Mouse (Mus musculus) G1E (cell line): ENCODE results near the gene Slc7a7. TPM values are rescaled to one million over a fixed set of nuclear protein-coding genes. Genes with fewer than 3 reads are reported as not detected.

Source experiments
- ATAC-seq: 2 replicates; pipeline ENCODE4 v1.8.0; 2016; ENCODE audit warnings: mild to moderate bottlenecking; ENCODE audit not compliant: insufficient number of reproducible peaks, poor library complexity, low FRiP score, severe bottlenecking; ENCODE audit errors: extremely low read depth
- DNase-seq: peaks from one replicate; pipeline ENCODE4 v3.0.0; 2012; ENCODE audit warnings: low spot score
- H3K27me3 ChIP-seq: 2 replicates; pipeline ENCODE4 v1.6.1; 2012; ENCODE audit warnings: mild to moderate bottlenecking, low read length, inconsistent platforms; ENCODE audit not compliant: insufficient read depth
- H3K36me3 ChIP-seq: replicated peaks from 2 replicates; pipeline ENCODE3; 2012; ENCODE audit warnings: mild to moderate bottlenecking, inconsistent platforms
- H3K4me1 ChIP-seq: 2 replicates; pipeline ENCODE4 v1.6.1; 2012; ENCODE audit warnings: low read depth, low read length, inconsistent platforms, mixed read lengths; ENCODE audit not compliant: insufficient read depth
- H3K4me3 ChIP-seq: 2 replicates; pipeline ENCODE4 v1.5.1; 2012; ENCODE audit warnings: low read depth, mild to moderate bottlenecking, inconsistent platforms, low read length, moderate library complexity, mixed read lengths
- H3K9me3 ChIP-seq: replicated peaks from 2 replicates; pipeline ENCODE4 v1.6.1; 2012; ENCODE audit warnings: inconsistent platforms
- CTCF ChIP-seq: IDR thresholded peaks from 2 replicates; pipeline ENCODE4 v1.5.1; 2012; ENCODE audit warnings: low read depth, low read length, inconsistent platforms, mixed read lengths
- GATA1 ChIP-seq: IDR thresholded peaks from 2 replicates; pipeline ENCODE4 v1.6.1; 2012; ENCODE audit warnings: borderline replicate concordance, low read length, inconsistent platforms, mixed read lengths
- GATA2 ChIP-seq: IDR thresholded peaks from 2 replicates; pipeline ENCODE4 v1.6.1; 2012; ENCODE audit warnings: low read depth, low read length, inconsistent platforms, borderline replicate concordance
- POLR2AphosphoS5 ChIP-seq: IDR thresholded peaks from 2 replicates; pipeline ENCODE4 v1.6.1; 2012; ENCODE audit warnings: low read depth, low read length, inconsistent platforms; ENCODE audit not compliant: insufficient replicate concordance
- TAL1 ChIP-seq: conservative IDR thresholded peaks from 2 replicates; pipeline ENCODE4 v1.6.1; 2012; ENCODE audit warnings: low read depth, low read length, inconsistent platforms, mixed read lengths
- polyA plus RNA-seq: library from polyadenylated mRNA; stranded (reverse); fragments of >175 nt; gene quantifications from 2 replicates; pipeline ENCODE4 v1.2.3, GENCODE M21; 2012
- total RNA-seq, 2 experiments: library from RNA; stranded (forward) in 1 of 2; stranded (reverse) in 1 of 2; fragments of 200-1000 nt in 1 of 2; fragments of >200 nt in 1 of 2; fragmentation: Nextera tagmentation in 1 of 2; gene quantifications; 2 replicates each; pipeline ENCODE4 v1.2.3; 2014 to 2017

The Slc7a7 gene
- total and polyA plus RNA-seq, 3 experiments, result 0.55 to 6.2 (median 1.1) TPM

DNA sequence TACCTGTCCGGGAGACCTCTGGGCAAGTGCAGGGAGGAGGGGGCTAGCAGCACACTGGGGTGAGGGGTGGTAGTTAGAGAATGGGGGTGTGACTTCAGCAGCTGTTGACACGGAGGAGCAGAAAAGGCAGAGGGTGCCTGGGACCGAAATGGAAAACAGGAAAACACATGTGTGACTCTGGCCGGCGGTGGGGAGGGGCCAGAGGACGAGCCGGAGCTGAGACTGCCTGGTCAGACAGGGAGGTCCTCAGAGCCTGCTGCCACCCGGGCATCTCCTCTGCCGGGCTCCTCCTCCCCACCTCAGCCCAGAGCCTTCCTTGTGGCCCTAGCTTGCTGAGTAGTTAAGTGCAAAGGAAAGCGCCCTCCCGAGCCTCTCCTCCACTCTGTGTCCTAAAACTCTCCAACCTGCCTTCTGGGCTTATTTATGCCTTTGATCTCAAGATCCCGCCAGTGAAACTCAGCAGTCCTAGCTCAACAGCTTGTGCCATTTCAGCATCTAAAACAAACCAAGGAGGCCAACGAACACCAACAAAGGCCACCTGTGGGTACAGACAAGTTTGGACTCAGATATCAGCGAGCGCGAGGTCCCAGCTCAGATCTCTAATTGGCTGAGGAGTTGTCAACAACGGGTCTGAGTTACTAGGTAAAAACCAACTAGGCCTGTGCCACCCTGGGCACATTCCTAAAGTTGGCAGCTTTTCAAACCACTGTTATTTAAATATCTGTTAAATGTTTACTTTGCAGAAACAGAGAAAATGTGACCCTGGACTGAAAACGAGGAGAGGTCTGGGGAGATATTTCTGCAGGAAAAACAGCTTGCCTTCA, 3.5 kb downstream of the Slc7a7 start:
- Histone ChIP-seq H3K36me3 (peaks cover 5% of the 10 kb centered on the region), H3K4me1 (peaks cover 24% of the 10 kb centered on the region), H3K9me3 (no peaks in the 10 kb centered on the region), H3K4me3 (no peak overlapping the region), H3K27me3 (peaks cover 13% of the 10 kb centered on the region)
- no peak for DNase-seq
- no peak for ATAC-seq
- TF ChIP-seq TAL1 (no peak), GATA2 (no peak), POLR2AphosphoS5 (no peak), CTCF (no peak), GATA1 (no peak)

DNA sequence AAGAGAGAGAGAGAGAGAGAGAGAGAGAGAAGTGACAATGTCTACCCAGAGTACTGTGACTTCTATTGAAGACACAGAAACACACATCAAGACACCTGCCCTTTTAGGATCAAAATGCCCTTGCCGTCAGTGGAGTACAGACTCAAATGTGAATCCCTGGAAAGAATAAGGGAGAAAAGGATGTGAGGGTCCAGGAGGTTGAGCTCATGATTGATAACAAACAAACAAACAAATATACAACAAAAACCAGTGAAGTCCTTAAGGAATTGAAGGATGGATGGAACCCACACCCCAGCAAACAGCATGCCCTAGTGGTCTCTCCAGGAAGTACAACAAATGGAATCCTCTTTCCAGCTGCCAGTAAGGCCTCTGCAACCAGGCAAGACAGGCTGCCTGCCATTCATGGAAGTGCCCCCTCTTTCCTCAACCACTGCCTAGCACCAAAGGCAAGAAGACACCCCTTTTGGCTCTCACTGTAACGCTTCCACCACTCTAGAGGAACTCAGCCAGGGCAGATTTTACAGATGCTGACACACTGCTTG, 4.9 kb downstream of the Slc7a7 start:
- H3K4me1 ChIP-seq, result peaks cover 21% of the 10 kb centered on the region
- ATAC-seq (no peak), DNase-seq (peak; percentile 50)
- H3K9me3 ChIP-seq, result no peaks in the 10 kb centered on the region
- no peak for TF ChIP-seq TAL1
- TF ChIP-seq GATA2, result no peak
- TF ChIP-seq POLR2AphosphoS5, result no peak
- no peak for TF ChIP-seq GATA1
- peak; percentile 92 for TF ChIP-seq CTCF
- H3K36me3 ChIP-seq, result no peaks in the 10 kb centered on the region
- H3K4me3 ChIP-seq, result no peak overlapping the region
- H3K27me3 ChIP-seq, result peaks cover 18% of the 10 kb centered on the region

GRCm38 (mm10) chr14:54412000-54412576, 5.5 kb downstream of the Slc7a7 start:
- DNase-seq (no peak), ATAC-seq (no peak)
- no peaks in the 10 kb centered on the region for H3K9me3 ChIP-seq
- H3K4me3 ChIP-seq, result no peak overlapping the region
- H3K36me3 ChIP-seq, result no peaks in the 10 kb centered on the region
- TF ChIP-seq POLR2AphosphoS5 (no peak), GATA2 (no peak), GATA1 (no peak), CTCF (no peak), TAL1 (no peak)
- H3K27me3 ChIP-seq, result peaks cover 18% of the 10 kb centered on the region
- H3K4me1 ChIP-seq, result peaks cover 15% of the 10 kb centered on the region

GRCm38 (mm10) chr14:54409980-54410810, 7.4 kb downstream of the Slc7a7 start:
- ATAC-seq, result no peak
- TF ChIP-seq GATA1, result no peak
- no peak for TF ChIP-seq CTCF
- DNase-seq, result no peak
- H3K4me1 ChIP-seq, result peaks cover 5% of the 10 kb centered on the region; the same call in 1 of the 2 replicates
- no peaks in the 10 kb centered on the region for H3K36me3 ChIP-seq
- H3K4me3 ChIP-seq, result no peak overlapping the region
- peaks cover 18% of the 10 kb centered on the region; the same call in 1 of the 2 replicates for H3K27me3 ChIP-seq
- H3K9me3 ChIP-seq, result no peaks in the 10 kb centered on the region

DNA sequence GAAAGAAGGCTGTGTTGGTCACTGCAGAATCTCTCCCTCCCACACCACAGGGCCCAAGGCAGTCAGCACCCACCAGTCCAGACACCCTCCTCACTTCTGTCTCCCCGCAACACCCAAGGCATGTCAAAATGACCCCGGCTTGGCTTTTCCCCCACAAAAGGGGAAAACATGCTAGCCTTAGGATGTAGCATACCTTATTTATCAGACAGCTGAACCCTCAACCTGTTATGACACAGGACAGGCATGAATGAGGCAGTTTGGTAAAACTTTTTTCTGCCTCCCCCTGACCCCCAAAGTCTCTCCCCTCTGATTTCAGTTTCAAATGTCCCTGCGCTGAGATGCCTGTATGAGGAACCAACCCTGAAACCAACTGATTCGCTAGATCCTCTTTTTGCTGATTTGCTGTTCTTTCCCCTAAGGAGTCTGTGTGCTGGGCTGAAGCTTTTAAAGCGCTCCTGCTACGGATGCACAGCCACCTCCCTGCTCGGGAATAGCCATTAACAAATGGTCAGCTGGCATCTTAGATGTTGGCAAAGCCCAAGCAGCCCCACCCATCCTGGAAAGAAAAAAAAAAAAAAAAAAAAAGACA, 8.4 kb downstream of the Slc7a7 start:
- no peak for ATAC-seq
- no peak overlapping the region for H3K4me3 ChIP-seq
- no peak for DNase-seq
- no peak for TF ChIP-seq GATA2
- TF ChIP-seq TAL1, result no peak
- no peak for TF ChIP-seq GATA1
- no peak for TF ChIP-seq CTCF
- no peak for TF ChIP-seq POLR2AphosphoS5
- peaks cover 5% of the 10 kb centered on the region; the same call in 1 of the 2 replicates for H3K4me1 ChIP-seq
- no peaks in the 10 kb centered on the region for H3K9me3 ChIP-seq
- H3K36me3 ChIP-seq, result no peaks in the 10 kb centered on the region
- peaks cover 18% of the 10 kb centered on the region; the same call in 1 of the 2 replicates for H3K27me3 ChIP-seq
